Mouse (Mus musculus): ENCODE measurements around the gene Plekhm3. TPM values are rescaled to one million over a fixed set of nuclear protein-coding genes. Genes with fewer than 3 reads are reported as not detected.

The Plekhm3 gene
- polyA plus RNA-seq, 1 experiment: 0.03 TPM

- Histone ChIP-seq H3K36me3 (ENCODE audit: control insufficient read depth) (peaks cover 31% of the 10 kb centered on the region), H3K4me3 (replicated peaks) (peak within 1 kb of the TSS; percentile 87), H3K27me3 (ENCODE audit: control insufficient read depth) (peaks cover 9% of the 10 kb centered on the region), H3K9me3 (ENCODE audit: control insufficient read depth, low read length) (no peaks in the 10 kb centered on the region), H3K4me1 (ENCODE audit: control insufficient read depth) (peaks cover 68% of the 10 kb centered on the region)
- TF ChIP-seq TAL1 (IDR thresholded peaks at IDR 0.05; ENCODE audit: low read length) (no peak), GATA1 (IDR thresholded peaks at IDR 0.05; ENCODE audit: low read length) (no peak)
These were observed 219.0 kb downstream of the Plekhm3 start, which contains the start of gene Fzd5 for GRCm38 (mm10) chr1:64737502-64738179. Gene Fzd5, minus strand, starts transcription at chr1:64737751.

- peaks cover 75% of the 10 kb centered on the region for H3K4me1 ChIP-seq (ENCODE audit: control insufficient read depth)
These were observed 219.7 kb downstream of the Plekhm3 start for GRCm38 (mm10) chr1:64736681-64737501.

More at GRCm38 (mm10) chr1:64736681-64737501, 219.7 kb downstream of the Plekhm3 start:
- no peak for TF ChIP-seq TAL1 (IDR thresholded peaks at IDR 0.05; ENCODE audit: low read length)
- TF ChIP-seq GATA1 (IDR thresholded peaks at IDR 0.05; ENCODE audit: low read length): no peak
- H3K27me3 ChIP-seq (ENCODE audit: control insufficient read depth): peaks cover 9% of the 10 kb centered on the region
- peaks cover 37% of the 10 kb centered on the region for H3K36me3 ChIP-seq (ENCODE audit: control insufficient read depth)
- peak overlapping the region; percentile 87 for H3K4me3 ChIP-seq (replicated peaks)
- H3K9me3 ChIP-seq (ENCODE audit: control insufficient read depth, low read length): no peaks in the 10 kb centered on the region

Other genes with a start within 250 kb of the Plekhm3 start
- gene Fzd5, start 219.1 kb downstream of the Plekhm3 start, polyA plus RNA-seq (2012): 1.3 and 2.3 TPM in 2 replicates
- gene Akr1cl, start 75.9 kb upstream of the Plekhm3 start, polyA plus RNA-seq (2012): not detected in 2 replicates
- gene Cryge, start 94.3 kb upstream of the Plekhm3 start, polyA plus RNA-seq (2012): not detected in 2 replicates
- gene Crygd, start 106.6 kb upstream of the Plekhm3 start, polyA plus RNA-seq (2012): not detected in 2 replicates
- gene Crygc, start 116.9 kb upstream of the Plekhm3 start, polyA plus RNA-seq (2012): not detected in 2 replicates
- gene Crygb, start 125.5 kb upstream of the Plekhm3 start, polyA plus RNA-seq (2012): not detected in 2 replicates
- gene Cryga, start 146.5 kb upstream of the Plekhm3 start, polyA plus RNA-seq (2012): not detected in 2 replicates
- not detected in 2 replicates for gene Gm28845, start 162.7 kb upstream of the Plekhm3 start, polyA plus RNA-seq (2012)
- gene D630023F18Rik, start 166.4 kb upstream of the Plekhm3 start, polyA plus RNA-seq (2012): not detected in 2 replicates
- gene Idh1, start 229.7 kb upstream of the Plekhm3 start, polyA plus RNA-seq (2012): not detected in 2 replicates
- 0.49 and 0.92 TPM in 2 replicates for gene Pikfyve, start 229.9 kb upstream of the Plekhm3 start, polyA plus RNA-seq (2012)

Measured in erythroblast, embryonic 14.5 days (primary cell).